Mouse (Mus musculus): ENCODE results near the gene Fam216a.

- TF ChIP-seq POLR2A (IDR thresholded peaks at IDR 0.05; ENCODE audit: borderline replicate concordance, insufficient read depth, low read length) (no peak), CTCF (IDR thresholded peaks at IDR 0.05; ENCODE audit: borderline replicate concordance, insufficient read depth, low read depth, low read length) (peak; percentile 33; the same call in 1 of the 2 replicates)
These were observed 54.1 kb downstream of the Fam216a start for GRCm38 (mm10) chr5:122318100-122318499.
